Comparison of ENCODE assay signal across 8 mouse cellular contexts in genomic region chr4:134467435-134468214, GRCm38 (mm10). TPM values are rescaled to one million over a fixed set of nuclear protein-coding genes. Genes with fewer than 3 reads are reported as not detected.
DNase-seq lines count a peak whose midpoint lies in the region; ATAC-seq and TF ChIP-seq lines count a peak whose summit lies in the region.

No protein-coding gene starts in this region.

- H3K27me3 ChIP-seq in Patski = no peaks in the 10 kb centered on the region
- H3K27me3 ChIP-seq in hindbrain, embryonic 13.5 days = no peaks in the 10 kb centered on the region

- under 1% methylated on average over 31 of the region's 31 CpGs for WGBS in hindbrain, embryonic 13.5 days
- WGBS in lung, adult 2 months = under 1% methylated on average over 31 of the region's 31 CpGs

- TF ChIP-seq CTCF in Patski (IDR thresholded peaks at IDR 0.05) = no peak
- no peak for TF ChIP-seq CTCF in lung, adult 2 months (IDR thresholded peaks at IDR 0.05; ENCODE audit: insufficient read depth, low read length)

- peaks cover 42% of the 10 kb centered on the region for H3K4me1 ChIP-seq in hindbrain, embryonic 13.5 days (replicated peaks)
- H3K4me1 ChIP-seq in lung, adult 2 months (ENCODE audit: control insufficient read depth, insufficient read depth, low read length) = peaks cover 4% of the 10 kb centered on the region

- in situ Hi-C loops in Patski (cut with MboI; ENCODE audit: low pct_unique_long_range_greater_than_20kb) = no loop called here

- H3K4me2 ChIP-seq in hindbrain, embryonic 13.5 days = peak overlapping the region; percentile 85

- H3K27ac ChIP-seq in hindbrain, embryonic 13.5 days = peak overlapping the region; percentile 99

- H3K36me3 ChIP-seq in hindbrain, embryonic 13.5 days = peaks cover 18% of the 10 kb centered on the region

- ATAC-seq in Patski = peak; percentile 10
- peak; percentile 33 for ATAC-seq in erythroblast, adult 5-6 weeks (replicated peaks; ENCODE audit: low FRiP score, poor library complexity, severe bottlenecking)
- ATAC-seq in hindbrain, embryonic 13.5 days (ENCODE audit: low FRiP score) = peak; percentile 36

- CTCF ChIA-PET in Patski (lab: Charles Lee) = no interaction called here

- intact Hi-C loops in left cerebral cortex, postnatal 10 days (cut with DNase I) = no loop called here

- DNase-seq in B cell, adult 2 months = peak; percentile 28 to 37
- DNase-seq in Patski (ENCODE audit: low read depth, low spot score) = no peak
- peak; percentile 62 for DNase-seq in lung, adult 2 months
- DNase-seq in retina, embryonic 14.5 days (ENCODE audit: low spot score) = peak; percentile 63
- DNase-seq in frontal cortex, postnatal 36 days (ENCODE audit: low spot score in 2 of 2) = no peak
- DNase-seq in left cerebral cortex, postnatal 10 days (ENCODE audit: extremely low spot score in 1 of 2, low spot score in 2 of 2) = no peak

- peak overlapping the region; percentile 96 for H3K4me3 ChIP-seq in hindbrain, embryonic 13.5 days
- H3K4me3 ChIP-seq in lung, adult 2 months (replicated peaks; ENCODE audit: extremely low read depth, low read depth, low read length) = peak overlapping the region; percentile 63

- POLR2A ChIA-PET in Patski (lab: Charles Lee) = no interaction called here

- peak; percentile 51; the same call in 1 of the 2 replicates for TF ChIP-seq POLR2A in lung, adult 2 months (IDR thresholded peaks at IDR 0.05; ENCODE audit: borderline replicate concordance, extremely low read depth, low read depth, low read length)

- peak overlapping the region; percentile 99 for H3K9ac ChIP-seq in hindbrain, embryonic 13.5 days

- H3K9me3 ChIP-seq in hindbrain, embryonic 13.5 days = no peaks in the 10 kb centered on the region

RNA-seq across cellular contexts. Expression of gene Stmn1, which starts 0.5 kb away (rescaled TPM):
- polyA plus RNA-seq in Patski (2021) = 204 TPM
- 207 and 212 TPM in 2 replicates for total RNA-seq in erythroblast, adult 5-6 weeks (2015; ENCODE audit: low replicate concordance)
- total RNA-seq in erythroblast, adult 5-6 weeks (2017; ENCODE audit: low replicate concordance) = 201 and 236 TPM in 2 replicates
- polyA plus RNA-seq in hindbrain, embryonic 13.5 days (2015; fragmentation: Nextera tagmentation; extraction: Ambion mirVana) = 6,917 and 6,921 TPM in 2 replicates
- polyA plus RNA-seq in lung, adult 2 months (2012; rRNA removed) = 18.8 and 38.6 TPM in 2 replicates
- total RNA-seq in left cerebral cortex, postnatal 10 days (2021) = 1,000 to 10,000 TPM; 1,910 to 2,141 TPM

RNA-seq across cellular contexts. Expression of gene Paqr7, which starts 28.9 kb away (rescaled TPM):
- polyA plus RNA-seq in Patski (2021) = 4.3 TPM
- total RNA-seq in erythroblast, adult 5-6 weeks (2015; ENCODE audit: low replicate concordance) = 1.7 and 4.4 TPM in 2 replicates
- total RNA-seq in erythroblast, adult 5-6 weeks (2017; ENCODE audit: low replicate concordance) = 2.1 and 7.8 TPM in 2 replicates
- polyA plus RNA-seq in hindbrain, embryonic 13.5 days (2015; fragmentation: Nextera tagmentation; extraction: Ambion mirVana) = 20.2 and 21.5 TPM in 2 replicates
- 146 and 205 TPM in 2 replicates for polyA plus RNA-seq in lung, adult 2 months (2012; rRNA removed)
- 10 to 100 TPM; 44.2 to 51.7 TPM for total RNA-seq in left cerebral cortex, postnatal 10 days (2021)

RNA-seq across cellular contexts. Expression of gene Aunip, which starts 43.2 kb away (rescaled TPM):
- 6.1 TPM for polyA plus RNA-seq in Patski (2021)
- 4.0 and 7.3 TPM in 2 replicates for total RNA-seq in erythroblast, adult 5-6 weeks (2015; ENCODE audit: low replicate concordance)
- 6.8 and 8.4 TPM in 2 replicates for total RNA-seq in erythroblast, adult 5-6 weeks (2017; ENCODE audit: low replicate concordance)
- 2.6 and 2.8 TPM in 2 replicates for polyA plus RNA-seq in hindbrain, embryonic 13.5 days (2015; fragmentation: Nextera tagmentation; extraction: Ambion mirVana)
- polyA plus RNA-seq in lung, adult 2 months (2012; rRNA removed) = not detected in 2 replicates
- 1 to 10 TPM in 1 of 2 experiments, under 1 TPM in 1; 0.88 to 1.0 TPM for total RNA-seq in left cerebral cortex, postnatal 10 days (2021)

Comparison
In these comparisons a context has a peak if more than half of its experiments do, and no peak if none do; other contexts are left out.
1. DNase-seq: peak in B cell, adult 2 months (2 of 2), lung, adult 2 months (single experiment) and retina, embryonic 14.5 days (single experiment); none in Patski (single experiment), frontal cortex, postnatal 36 days (0 of 2) and left cerebral cortex, postnatal 10 days (0 of 2).
2. RNA of gene Stmn1, which starts 0.5 kb away (polyA plus RNA-seq): 6,917 to 6,921 TPM in hindbrain, embryonic 13.5 days; 204 TPM in Patski (single experiment) and 18.8 to 38.6 TPM in lung, adult 2 months; every median in the first group is over 10 times any median in the second.
3. Peak in every context shown above with its lines, with median percentiles within 50 percentile points of each other: ATAC-seq.